Mouse (Mus musculus) midbrain, embryonic 13.5 days (tissue): ENCODE results near the gene Tgfbr2. TPM values are rescaled to one million over a fixed set of nuclear protein-coding genes. Genes with fewer than 3 reads are reported as not detected.

Experiments
- ATAC-seq: fragments of 200-750 bp; cut with Nextera tagmentation; 2 replicates; pipeline ENCODE4 v1.8.0; 2017; ENCODE audit warnings: mild to moderate bottlenecking, moderate TSS enrichment, moderate library complexity
- H3K27ac ChIP-seq: fragments of 300-500 bp; sonication (generic); 2 replicates; pipeline ENCODE4 v1.5.1; 2015; ENCODE audit warnings: inconsistent platforms, mild to moderate bottlenecking, moderate library complexity
- H3K27me3 ChIP-seq: fragments of 300-500 bp; sonication (generic); 2 replicates; pipeline ENCODE4 v1.6.1; 2015; ENCODE audit warnings: mild to moderate bottlenecking, inconsistent platforms
- H3K36me3 ChIP-seq: fragments of 300-500 bp; sonication (generic); 2 replicates; pipeline ENCODE4 v1.6.1; 2015; ENCODE audit warnings: mild to moderate bottlenecking, inconsistent platforms
- H3K4me1 ChIP-seq: fragments of 300-500 bp; sonication (generic); replicated peaks from 2 replicates; pipeline ENCODE4 v1.6.1; 2015; ENCODE audit warnings: inconsistent platforms
- H3K4me2 ChIP-seq: fragments of 300-500 bp; sonication (generic); replicated peaks from 2 replicates; pipeline ENCODE4 v1.6.1; 2015; ENCODE audit warnings: moderate library complexity, mild to moderate bottlenecking, inconsistent platforms
- H3K4me3 ChIP-seq: fragments of 300-500 bp; sonication (generic); replicated peaks from 2 replicates; pipeline ENCODE4 v1.5.1; 2015; ENCODE audit warnings: mild to moderate bottlenecking, inconsistent platforms
- H3K9ac ChIP-seq: fragments of 300-500 bp; sonication (generic); replicated peaks from 2 replicates; pipeline ENCODE4 v1.6.1; 2015; ENCODE audit warnings: mild to moderate bottlenecking, inconsistent platforms
- H3K9me3 ChIP-seq: fragments of 300-500 bp; sonication (generic); 2 replicates; pipeline ENCODE4 v1.6.1; 2016; ENCODE audit warnings: mild to moderate bottlenecking, inconsistent platforms
- WGBS: fragments of 180-500 bp; shearing (Covaris S2); methylation state at CpG from one replicate; pipeline ENCODE4 v1.1.7; 2015; 5-methylcytosine and 5-hydroxymethylcytosine counted together
- polyA plus RNA-seq: library from polyadenylated mRNA; unstranded; fragments of >200 nt; fragmentation: Nextera tagmentation; extraction: Ambion mirVana; gene quantifications from 2 replicates; pipeline ENCODE4 v1.2.1, GENCODE M21; 2015

Tgfbr2 gene
- polyA plus RNA-seq, 1 experiment from 2014 or later = 7.0 TPM

GRCm38 (mm10) chr9:116214296-116214695, 39.1 kb upstream of the Tgfbr2 start:
- Histone ChIP-seq H3K9ac (no peak overlapping the region), H3K4me3 (no peak overlapping the region), H3K27me3 (no peaks in the 10 kb centered on the region), H3K4me2 (no peak overlapping the region), H3K9me3 (no peaks in the 10 kb centered on the region), H3K27ac (no peak overlapping the region), H3K4me1 (peaks cover 10% of the 10 kb centered on the region; the same call in 1 of the 2 replicates), H3K36me3 (no peaks in the 10 kb centered on the region)
- 86% methylated on average over 6 of the region's 6 CpGs for WGBS
- no peak for ATAC-seq

- Histone ChIP-seq H3K4me2 (no peak overlapping the region), H3K27me3 (no peaks in the 10 kb centered on the region), H3K27ac (no peak overlapping the region), H3K36me3 (no peaks in the 10 kb centered on the region), H3K4me3 (no peak overlapping the region), H3K9ac (no peak overlapping the region), H3K9me3 (no peaks in the 10 kb centered on the region), H3K4me1 (peaks cover 10% of the 10 kb centered on the region; the same call in 1 of the 2 replicates)
- WGBS = 49% methylated on average over 8 of the region's 8 CpGs
- peak; percentile 40; the same call in 1 of the 2 replicates for ATAC-seq
Measured at GRCm38 (mm10) chr9:116212915-116213619, 37.9 kb upstream of the Tgfbr2 start.

- no peaks in the 10 kb centered on the region for H3K9me3 ChIP-seq
- no peak overlapping the region for H3K27ac ChIP-seq
- no peak overlapping the region for H3K9ac ChIP-seq
- no peak overlapping the region for H3K4me3 ChIP-seq
- 89% methylated on average over 12 of the region's 12 CpGs for WGBS
- H3K4me1 ChIP-seq = peaks cover 10% of the 10 kb centered on the region; the same call in 1 of the 2 replicates
- H3K27me3 ChIP-seq = no peaks in the 10 kb centered on the region
- H3K4me2 ChIP-seq = no peak overlapping the region
- no peaks in the 10 kb centered on the region for H3K36me3 ChIP-seq
- ATAC-seq = no peak
Measured at GRCm38 (mm10) chr9:116212069-116212468, 36.9 kb upstream of the Tgfbr2 start.

- Histone ChIP-seq H3K9me3 (no peaks in the 10 kb centered on the region), H3K4me1 (peaks cover 7% of the 10 kb centered on the region; the same call in 1 of the 2 replicates), H3K27me3 (no peaks in the 10 kb centered on the region), H3K36me3 (no peaks in the 10 kb centered on the region), H3K4me2 (no peak overlapping the region), H3K9ac (no peak overlapping the region), H3K27ac (no peak overlapping the region), H3K4me3 (no peak overlapping the region)
- no peak for ATAC-seq
- 89% methylated on average over 16 of the region's 16 CpGs for WGBS
Measured at GRCm38 (mm10) chr9:116208169-116208904, 33.2 kb upstream of the Tgfbr2 start.

GRCm38 (mm10) chr9:116206901-116207300, 31.7 kb upstream of the Tgfbr2 start:
- ATAC-seq = no peak
- Histone ChIP-seq H3K4me3 (no peak overlapping the region), H3K9ac (no peak overlapping the region), H3K4me1 (no peaks in the 10 kb centered on the region), H3K27ac (no peak overlapping the region), H3K9me3 (no peaks in the 10 kb centered on the region), H3K4me2 (no peak overlapping the region), H3K27me3 (no peaks in the 10 kb centered on the region), H3K36me3 (no peaks in the 10 kb centered on the region)
- WGBS = 79% methylated on average over 2 of the region's 2 CpGs

- Histone ChIP-seq H3K9me3 (no peaks in the 10 kb centered on the region), H3K9ac (no peak overlapping the region), H3K4me1 (peaks cover 9% of the 10 kb centered on the region), H3K36me3 (no peaks in the 10 kb centered on the region), H3K4me2 (no peak overlapping the region), H3K4me3 (no peak overlapping the region), H3K27me3 (no peaks in the 10 kb centered on the region), H3K27ac (no peak overlapping the region)
- WGBS = 100% methylated on average over 1 of the region's 1 CpGs
- ATAC-seq = no peak
Measured at GRCm38 (mm10) chr9:116203675-116204074, 28.5 kb upstream of the Tgfbr2 start.

- ATAC-seq = no peak
- no peaks in the 10 kb centered on the region for H3K9me3 ChIP-seq
- H3K4me2 ChIP-seq = no peak overlapping the region
- H3K27ac ChIP-seq = no peak overlapping the region
- 53% methylated on average over 9 of the region's 9 CpGs for WGBS
- peaks cover 15% of the 10 kb centered on the region for H3K4me1 ChIP-seq
- no peak overlapping the region for H3K9ac ChIP-seq
- H3K36me3 ChIP-seq = no peaks in the 10 kb centered on the region
- no peaks in the 10 kb centered on the region for H3K27me3 ChIP-seq
- H3K4me3 ChIP-seq = no peak overlapping the region
Measured at GRCm38 (mm10) chr9:116199127-116199526, 24.0 kb upstream of the Tgfbr2 start.

- peaks cover 15% of the 10 kb centered on the region for H3K4me1 ChIP-seq
- 13% methylated on average over 9 of the region's 9 CpGs for WGBS
- H3K9me3 ChIP-seq = no peaks in the 10 kb centered on the region
- H3K4me2 ChIP-seq = no peak overlapping the region
- no peak overlapping the region for H3K4me3 ChIP-seq
- no peak overlapping the region for H3K9ac ChIP-seq
- H3K27ac ChIP-seq = peak overlapping the region; percentile 14; the same call in 1 of the 2 replicates
- no peaks in the 10 kb centered on the region for H3K36me3 ChIP-seq
- no peaks in the 10 kb centered on the region for H3K27me3 ChIP-seq
- 0 out of 2 replicates have a peak, but pooled peaks have one; percentile 50 for ATAC-seq
Measured at GRCm38 (mm10) chr9:116198488-116198887, 23.3 kb upstream of the Tgfbr2 start.

- Histone ChIP-seq H3K4me1 (peaks cover 15% of the 10 kb centered on the region), H3K36me3 (no peaks in the 10 kb centered on the region), H3K9me3 (no peaks in the 10 kb centered on the region), H3K27me3 (no peaks in the 10 kb centered on the region), H3K9ac (no peak overlapping the region), H3K27ac (no peak overlapping the region), H3K4me3 (no peak overlapping the region), H3K4me2 (no peak overlapping the region)
- 68% methylated on average over 11 of the region's 11 CpGs for WGBS
- ATAC-seq = no peak
Measured at GRCm38 (mm10) chr9:116197491-116198170, 22.5 kb upstream of the Tgfbr2 start.

GRCm38 (mm10) chr9:116193889-116194450, 18.8 kb upstream of the Tgfbr2 start:
- Histone ChIP-seq H3K4me2 (no peak overlapping the region), H3K27me3 (no peaks in the 10 kb centered on the region), H3K27ac (no peak overlapping the region), H3K36me3 (no peaks in the 10 kb centered on the region), H3K4me3 (no peak overlapping the region), H3K9me3 (no peaks in the 10 kb centered on the region), H3K4me1 (peaks cover 10% of the 10 kb centered on the region), H3K9ac (no peak overlapping the region)
- WGBS = 90% methylated on average over 4 of the region's 4 CpGs
- ATAC-seq = no peak

- Histone ChIP-seq H3K9me3 (no peaks in the 10 kb centered on the region), H3K27me3 (no peaks in the 10 kb centered on the region), H3K4me2 (no peak overlapping the region), H3K4me1 (peaks cover 5% of the 10 kb centered on the region; the same call in 1 of the 2 replicates), H3K9ac (no peak overlapping the region), H3K4me3 (no peak overlapping the region), H3K27ac (no peak overlapping the region), H3K36me3 (no peaks in the 10 kb centered on the region)
- 100% methylated on average over 1 of the region's 1 CpGs for WGBS
- ATAC-seq = no peak
Measured at GRCm38 (mm10) chr9:116193535-116193881, 18.3 kb upstream of the Tgfbr2 start.
